Mouse (Mus musculus) CD4-positive helper T cell, adult 2 months (primary cell): ENCODE measurements around the gene Myb.
A peak's percentile ranks its signal among the peaks of the same experiment; 100 is the strongest.

ENCODE experiments used
- DNase-seq: peaks from one replicate; pipeline ENCODE4 v3.0.0-alpha.2; 2012; ENCODE audit warnings: low read depth, missing footprints, low spot score

The Myb gene

GRCm38 (mm10) chr10:21083391-21083918, 77.3 kb downstream of the Myb start:
- DNase-seq = no peak

GRCm38 (mm10) chr10:21082447-21082846, 78.3 kb downstream of the Myb start:
- no peak for DNase-seq

GRCm38 (mm10) chr10:21077151-21077719, 83.5 kb downstream of the Myb start:
- peak; percentile 86 for DNase-seq

- no peak for DNase-seq
Observed at GRCm38 (mm10) chr10:21076731-21077130, 84.1 kb downstream of the Myb start.

GRCm38 (mm10) chr10:21076137-21076536, 84.6 kb downstream of the Myb start:
- DNase-seq = no peak
